Mouse (Mus musculus) gastrocnemius, adult 8-10 months (tissue): ENCODE results near the gene Tmem63b. TPM values are rescaled to one million over a fixed set of nuclear protein-coding genes. Genes with fewer than 3 reads are reported as not detected.
"Not testable (repeated sequence)": the region's sequence is repeated elsewhere in the genome, so short reads cannot be mapped to it uniquely, and the experiment has no call there.

Experiments
- DNase-seq, 2 experiments: peaks; one replicate each; pipeline ENCODE4 v3.0.0; 2022; ENCODE audit warnings: low spot score in 2 of 2
- total RNA-seq, 4 experiments: library from RNA; stranded (reverse); gene quantifications; 2 replicates each; pipeline ENCODE4 v1.2.4; 2022

Tmem63b gene
- total RNA-seq, 4 experiments from 2014 or later, result 65.5 to 74.0 (median 68.3) TPM

- DNase-seq, result peak; percentile 49 to 55
Observed at GRCm38 (mm10) chr17:45626577-45627134, 60.0 kb downstream of the Tmem63b start.

GRCm38 (mm10) chr17:45623425-45623824 lies 63.3 kb downstream of the Tmem63b start:
- not testable (repeated sequence) for DNase-seq

GRCm38 (mm10) chr17:45619386-45620256 lies 67.1 kb downstream of the Tmem63b start:
- DNase-seq, result no peak

- no peak for DNase-seq
Observed at GRCm38 (mm10) chr17:45618941-45619385, 67.7 kb downstream of the Tmem63b start.

- DNase-seq, result no peak
Observed at GRCm38 (mm10) chr17:45617655-45618054, 69.0 kb downstream of the Tmem63b start.

GRCm38 (mm10) chr17:45616679-45617078 lies 70.0 kb downstream of the Tmem63b start:
- DNase-seq, result no peak

GRCm38 (mm10) chr17:45616046-45616650 lies 70.6 kb downstream of the Tmem63b start:
- no peak for DNase-seq

- no peak for DNase-seq
Observed at GRCm38 (mm10) chr17:45612921-45613320, 73.8 kb downstream of the Tmem63b start.

GRCm38 (mm10) chr17:45612008-45612407 lies 74.7 kb downstream of the Tmem63b start:
- no peak for DNase-seq

Other genes with a start within 250 kb of the Tmem63b start
- not detected for gene Spats1, start 211.5 kb downstream of the Tmem63b start, total RNA-seq
- gene Aars2, start 180.1 kb downstream of the Tmem63b start, total RNA-seq, result 10 to 100 TPM; 13.6 to 15.4 (median 14.2) TPM
- gene Tcte1, start 163.5 kb downstream of the Tmem63b start, total RNA-seq, result not detected
- gene Tmem151b, start 137.2 kb downstream of the Tmem63b start, total RNA-seq, result not detected
- gene Nfkbie, start 131.2 kb downstream of the Tmem63b start, total RNA-seq, result under 1 TPM; 0.27 to 0.56 (median 0.34) TPM
- gene Slc35b2, start 123.0 kb downstream of the Tmem63b start, total RNA-seq, result 10 to 100 TPM; 17.2 to 22.9 (median 19.8) TPM
- gene Hsp90ab1, start 113.6 kb downstream of the Tmem63b start, total RNA-seq, result 1,000 to 10,000 TPM; 1,140 to 1,362 (median 1,203) TPM
- 10 to 100 TPM; 26.6 to 31.2 (median 27.2) TPM for gene Slc29a1, start 87.3 kb downstream of the Tmem63b start, total RNA-seq
- not detected for gene Mymx, start 84.8 kb downstream of the Tmem63b start, total RNA-seq
- gene Capn11, start 27.6 kb downstream of the Tmem63b start, total RNA-seq, result under 1 TPM; 0.15 to 0.51 (median 0.33) TPM
- 100 to 1,000 TPM; 105 to 141 (median 132) TPM for gene Mrpl14, start 583 bp downstream of the Tmem63b start, total RNA-seq
- gene 1600014C23Rik, start 46.9 kb upstream of the Tmem63b start, total RNA-seq, result under 1 TPM in 1 of 4 experiments, not detected in 3; 0.92 TPM